Mouse (Mus musculus) embryo, embryonic 10.5 days (tissue): ENCODE data around the gene Hist2h4.
"Not testable (repeated sequence)": the region's sequence is repeated elsewhere in the genome, so short reads cannot be mapped to it uniquely, and the experiment has no call there.

ENCODE experiments used
- DNase-seq: peaks from one replicate; pipeline ENCODE4 v3.0.0-alpha.2; 2015; ENCODE audit warnings: low spot score

The Hist2h4 gene

DNA sequence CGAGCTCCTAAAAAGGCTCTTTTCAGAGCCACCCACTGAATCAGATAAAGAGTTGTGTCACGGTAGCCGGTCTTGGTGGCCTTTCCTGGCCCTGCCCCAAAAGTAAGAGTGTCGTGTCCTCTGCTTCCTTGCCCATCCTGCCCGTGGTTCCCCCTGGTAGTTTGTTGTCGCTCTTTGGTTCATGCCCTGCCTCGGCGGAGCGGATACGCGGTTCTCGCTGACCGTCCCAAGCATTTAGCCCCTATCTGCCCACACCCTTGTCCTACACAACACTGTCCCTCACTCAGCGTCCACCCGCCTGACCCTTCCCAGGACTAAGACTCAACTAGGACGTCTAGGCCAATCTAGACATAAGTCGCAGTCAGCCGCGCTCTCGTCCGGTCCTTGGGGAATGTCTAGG lies 17.1 kb downstream of the Hist2h4 start:
- DNase-seq: not testable (repeated sequence)

DNA sequence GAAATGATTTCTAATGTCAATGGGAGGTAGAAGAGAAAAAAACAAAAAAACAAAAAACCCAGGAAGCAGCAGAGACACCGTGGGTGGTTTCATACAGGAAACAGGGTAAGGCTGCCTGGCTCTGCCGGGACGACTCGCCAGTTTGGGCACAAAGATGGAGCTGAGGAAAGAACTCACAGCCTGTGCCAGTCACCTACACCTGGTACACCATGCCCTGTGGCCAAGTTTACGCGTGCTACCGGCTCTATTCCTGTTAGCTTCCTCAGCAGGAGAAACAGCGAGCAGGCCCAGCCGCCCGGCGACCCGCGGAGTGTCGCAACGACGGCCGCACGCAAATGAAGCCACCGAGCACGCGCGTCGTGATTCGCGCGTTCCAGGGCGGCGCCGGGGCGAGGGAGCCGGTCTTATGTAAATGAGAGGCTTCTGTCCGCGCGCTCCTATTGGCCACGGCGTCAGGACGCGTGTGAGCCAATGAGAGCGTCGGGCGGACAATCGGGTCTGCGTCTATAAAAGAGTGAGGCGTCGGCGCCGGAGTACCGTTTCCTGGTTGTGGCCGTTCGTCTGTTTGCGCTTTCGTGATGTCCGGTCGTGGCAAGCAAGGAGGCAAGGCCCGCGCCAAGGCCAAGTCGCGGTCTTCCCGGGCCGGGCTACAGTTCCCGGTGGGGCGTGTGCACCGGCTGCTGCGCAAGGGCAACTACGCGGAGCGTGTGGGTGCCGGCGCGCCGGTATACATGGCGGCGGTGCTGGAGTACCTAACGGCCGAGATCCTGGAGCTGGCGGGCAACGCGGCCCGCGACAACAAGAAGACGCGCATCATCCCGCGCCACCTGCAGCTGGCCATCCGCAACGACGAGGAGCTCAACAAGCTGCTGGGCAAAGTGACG lies 17.9 kb downstream of the Hist2h4 start, which contains the start of gene Hist2h2aa1:
TSS of gene Hist2h2aa1 (plus strand) at position 495 of the 884 bp plus-strand sequence.
- peak; percentile 75 for DNase-seq

DNA sequence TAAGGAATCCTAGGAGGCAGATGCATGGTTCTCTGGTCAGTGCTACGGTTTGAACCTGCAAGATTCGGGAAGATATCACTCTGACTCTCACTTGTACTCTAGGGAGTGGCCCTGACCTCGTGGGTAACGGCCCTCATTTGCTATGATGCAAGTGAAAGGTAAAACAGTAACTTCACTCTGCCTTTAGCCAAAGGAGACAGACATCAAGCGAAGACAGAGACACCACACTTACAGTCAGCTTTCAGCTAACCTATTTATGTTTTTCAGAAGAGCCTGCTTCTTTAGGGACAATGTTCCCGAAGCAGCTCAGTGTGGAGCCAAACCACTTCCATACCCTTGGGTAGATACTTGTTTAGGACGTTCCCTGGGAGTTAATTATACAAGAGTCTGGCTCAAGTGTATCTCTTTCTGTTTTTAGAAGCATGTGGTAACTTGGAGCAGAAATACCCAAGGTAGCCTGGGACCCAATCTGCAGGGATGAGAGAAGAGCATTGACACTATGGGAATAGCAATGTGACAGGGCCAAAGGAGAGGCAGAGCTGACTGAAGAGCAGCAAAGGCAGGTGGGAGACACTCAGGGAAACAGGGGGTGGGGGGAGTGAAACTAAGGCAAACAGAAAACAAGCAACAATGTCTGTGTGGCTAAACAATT lies 19.1 kb downstream of the Hist2h4 start:
- no peak for DNase-seq

DNA sequence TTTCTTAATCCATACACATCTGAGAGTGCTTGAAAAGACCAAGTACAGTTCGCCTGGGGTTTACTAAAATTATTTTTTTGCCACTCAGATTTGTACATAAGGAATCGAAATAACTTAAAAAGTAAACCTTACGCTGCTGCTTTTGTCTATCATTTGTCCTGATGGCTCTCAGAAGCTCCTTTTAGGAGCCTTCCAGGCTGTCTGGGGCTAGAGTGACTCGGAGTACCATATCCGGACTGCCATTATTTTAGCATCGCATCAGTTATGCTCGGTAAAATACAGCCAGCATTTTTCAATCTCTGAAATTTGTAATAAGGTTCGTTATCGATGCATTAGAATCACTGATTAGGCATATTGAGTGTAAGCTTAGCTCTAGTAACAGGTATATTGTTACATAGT lies 22.3 kb downstream of the Hist2h4 start:
- no peak for DNase-seq

DNA sequence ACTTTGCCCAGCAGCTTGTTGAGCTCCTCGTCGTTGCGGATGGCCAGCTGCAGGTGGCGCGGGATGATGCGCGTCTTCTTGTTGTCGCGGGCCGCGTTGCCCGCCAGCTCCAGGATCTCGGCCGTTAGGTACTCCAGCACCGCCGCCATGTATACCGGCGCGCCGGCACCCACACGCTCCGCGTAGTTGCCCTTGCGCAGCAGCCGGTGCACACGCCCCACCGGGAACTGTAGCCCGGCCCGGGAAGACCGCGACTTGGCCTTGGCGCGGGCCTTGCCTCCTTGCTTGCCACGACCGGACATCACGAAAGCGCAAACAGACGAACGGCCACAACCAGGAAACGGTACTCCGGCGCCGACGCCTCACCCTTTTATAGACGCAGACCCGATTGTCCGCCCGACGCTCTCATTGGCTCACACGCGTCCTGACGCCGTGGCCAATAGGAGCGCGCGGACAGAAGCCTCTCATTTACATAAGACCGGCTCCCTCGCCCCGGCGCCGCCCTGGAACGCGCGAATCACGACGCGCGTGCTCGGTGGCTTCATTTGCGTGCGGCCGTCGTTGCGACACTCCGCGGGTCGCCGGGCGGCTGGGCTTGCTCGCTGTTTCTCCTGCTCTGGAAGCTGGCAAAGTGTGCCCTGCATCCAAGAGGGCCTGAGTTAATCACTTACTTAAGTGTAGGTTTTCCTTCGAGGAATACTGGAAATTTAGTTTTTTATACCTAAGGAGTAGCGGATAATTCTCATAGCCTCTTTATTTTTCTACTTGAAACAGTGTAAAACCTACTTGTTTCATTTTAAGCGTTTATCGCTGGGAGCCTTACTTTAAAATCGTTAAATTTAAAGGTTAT lies 22.9 kb downstream of the Hist2h4 start, which contains the start of gene Hist2h2aa2:
TSS of gene Hist2h2aa2 (minus strand) at position 328 of the 850 bp plus-strand sequence.
- DNase-seq: peak; percentile 76

DNA sequence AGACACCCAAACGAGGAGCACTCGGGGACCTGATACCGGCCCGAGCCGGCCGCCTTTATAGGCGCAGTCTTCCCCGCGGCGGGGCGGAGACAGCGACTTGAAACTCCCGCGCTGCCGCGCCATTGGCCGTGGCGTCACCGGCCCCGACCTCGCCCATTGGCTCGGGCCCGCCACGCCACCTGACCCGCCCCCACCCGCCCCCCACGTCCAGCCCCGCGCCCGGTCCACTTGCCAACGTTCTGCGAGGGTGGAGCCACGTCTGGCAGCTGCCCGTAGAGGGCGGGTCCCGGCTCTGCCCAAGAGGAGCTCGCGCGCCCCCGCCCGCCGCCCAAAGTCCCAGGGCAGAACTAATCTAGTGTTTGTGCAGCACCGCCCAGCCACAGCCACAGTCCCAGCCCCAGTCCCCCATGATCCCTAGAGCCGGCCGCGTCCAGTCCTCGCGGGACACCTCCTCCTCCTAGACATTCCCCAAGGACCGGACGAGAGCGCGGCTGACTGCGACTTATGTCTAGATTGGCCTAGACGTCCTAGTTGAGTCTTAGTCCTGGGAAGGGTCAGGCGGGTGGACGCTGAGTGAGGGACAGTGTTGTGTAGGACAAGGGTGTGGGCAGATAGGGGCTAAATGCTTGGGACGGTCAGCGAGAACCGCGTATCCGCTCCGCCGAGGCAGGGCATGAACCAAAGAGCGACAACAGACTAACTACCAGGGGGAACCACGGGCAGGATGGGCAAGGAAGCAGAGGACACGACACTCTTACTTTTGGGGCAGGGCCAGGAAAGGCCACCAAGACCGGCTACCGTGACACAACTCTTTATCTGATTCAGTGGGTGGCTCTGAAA lies 23.9 kb downstream of the Hist2h4 start, which contains the start of gene Hist2h3c2:
TSS of gene Hist2h3c2 (minus strand) at position 174 of the 840 bp plus-strand sequence.
- not testable (repeated sequence) for DNase-seq

DNA sequence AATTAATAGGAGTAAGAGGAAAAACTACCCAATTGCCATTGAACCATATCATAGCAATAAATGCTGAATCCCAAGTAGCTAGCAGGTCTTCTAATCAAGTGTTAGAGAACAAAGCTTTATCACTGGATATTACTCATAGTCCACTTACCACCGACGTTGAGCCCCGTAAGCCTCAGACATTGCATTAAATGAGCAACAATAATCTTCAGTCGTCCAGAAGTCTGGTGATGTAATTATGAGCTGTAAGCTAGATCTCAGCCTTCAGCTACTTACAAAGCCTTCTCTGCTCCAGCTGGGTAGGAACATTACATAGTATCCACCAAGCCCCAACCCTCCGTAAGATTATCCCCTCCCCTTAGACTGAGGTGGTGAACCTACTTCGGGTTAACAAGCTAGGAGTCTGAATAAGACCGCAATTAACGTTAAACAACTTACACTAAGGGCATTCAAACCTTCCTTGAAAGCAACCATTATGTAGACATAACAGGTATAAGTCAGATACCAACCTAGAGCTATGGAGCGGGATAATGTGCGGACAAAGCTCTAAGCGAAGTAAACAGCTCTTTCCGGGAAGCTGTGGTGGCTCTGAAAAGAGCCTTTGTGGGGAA lies 25.1 kb downstream of the Hist2h4 start:
- DNase-seq: peak; percentile 81

DNA sequence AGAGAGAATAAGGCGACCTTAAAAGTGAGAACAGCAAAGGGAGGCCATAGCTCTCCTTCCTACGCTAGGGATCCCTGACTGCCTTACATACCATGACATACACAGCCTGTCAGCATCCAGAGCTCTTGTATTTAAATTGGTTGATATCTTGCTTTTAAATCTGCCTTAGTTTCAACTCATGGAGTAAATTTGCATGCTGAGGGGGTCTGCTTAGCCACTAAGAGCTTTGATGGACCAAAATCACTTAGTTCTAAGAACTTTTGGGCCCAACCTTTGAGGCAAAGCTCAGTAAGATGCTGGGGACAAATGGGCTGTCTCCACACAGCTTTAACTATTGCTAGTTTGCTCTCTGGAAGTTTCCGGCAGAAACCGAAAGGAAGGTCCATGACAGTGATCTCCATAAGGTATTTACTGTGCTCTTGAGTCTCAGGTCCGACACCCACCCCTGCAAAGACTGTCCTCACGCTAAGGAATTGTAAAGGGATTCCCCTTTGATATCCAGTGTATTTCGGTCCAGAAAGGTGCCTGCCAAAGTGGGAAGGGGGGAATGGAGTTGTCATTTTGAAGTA lies 25.7 kb downstream of the Hist2h4 start:
- peak; percentile 67 for DNase-seq

DNA sequence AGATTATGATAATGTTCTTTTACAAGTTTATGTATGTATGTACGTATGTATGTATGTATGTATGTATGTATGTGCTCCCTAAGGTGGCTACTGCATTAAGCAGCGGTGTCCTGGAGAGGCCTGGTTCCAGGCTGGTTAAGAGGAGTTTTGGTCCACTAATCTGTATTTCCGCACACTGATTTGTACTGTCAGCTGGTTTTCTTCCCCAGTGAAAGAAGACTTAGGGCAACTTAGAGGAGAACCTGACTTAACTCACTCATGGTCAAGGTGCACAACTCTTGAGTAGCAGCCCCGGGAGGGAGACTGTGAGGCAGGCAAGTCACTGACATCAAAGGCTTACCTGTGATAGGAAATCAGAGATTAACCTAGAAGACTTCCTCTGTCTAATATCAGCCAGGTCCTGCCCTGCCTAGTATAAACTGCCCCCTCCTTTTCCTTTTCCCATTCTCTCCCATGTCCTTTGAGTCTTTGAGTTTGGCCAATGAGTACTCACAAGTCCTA lies 26.2 kb downstream of the Hist2h4 start:
- no peak for DNase-seq

DNA sequence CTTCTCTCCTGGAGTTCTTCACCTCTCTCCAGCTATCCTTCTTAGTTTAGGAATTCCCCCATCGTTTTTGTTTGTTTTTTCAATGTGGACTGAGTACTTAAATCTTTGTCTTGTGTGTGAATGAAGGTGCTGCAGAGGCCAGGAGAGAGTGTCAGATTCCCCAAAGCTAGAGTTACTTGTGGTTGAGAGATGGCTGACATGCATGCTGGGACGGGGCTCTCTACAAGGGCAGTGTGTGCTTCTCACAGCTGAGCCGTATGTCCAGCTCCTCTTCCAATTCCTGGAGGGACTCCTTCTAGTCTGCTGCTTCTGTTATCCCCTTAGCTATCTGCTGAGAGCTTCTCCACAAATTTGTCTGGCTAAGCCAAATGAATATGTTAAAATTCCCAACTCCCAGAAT lies 27.3 kb downstream of the Hist2h4 start:
- DNase-seq: no peak

DNA sequence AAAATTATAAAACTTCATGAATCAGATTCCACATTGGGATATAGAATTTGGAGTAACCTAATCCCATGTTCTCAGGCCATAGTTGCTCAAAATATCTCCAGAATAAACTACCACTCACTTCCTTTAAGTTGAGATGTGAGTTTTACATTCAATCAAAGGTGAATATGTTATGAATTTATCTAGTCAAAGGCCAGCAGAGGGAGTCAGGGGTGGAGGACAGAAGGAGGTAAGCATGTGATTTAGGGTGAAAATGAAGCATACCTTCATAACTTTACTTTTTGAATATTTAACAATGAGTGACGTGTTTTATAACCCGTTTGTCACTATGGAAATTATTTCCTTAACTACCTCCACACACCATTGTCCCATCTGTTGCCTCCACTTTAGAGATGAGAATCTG lies 28.2 kb downstream of the Hist2h4 start:
- no peak for DNase-seq

DNA sequence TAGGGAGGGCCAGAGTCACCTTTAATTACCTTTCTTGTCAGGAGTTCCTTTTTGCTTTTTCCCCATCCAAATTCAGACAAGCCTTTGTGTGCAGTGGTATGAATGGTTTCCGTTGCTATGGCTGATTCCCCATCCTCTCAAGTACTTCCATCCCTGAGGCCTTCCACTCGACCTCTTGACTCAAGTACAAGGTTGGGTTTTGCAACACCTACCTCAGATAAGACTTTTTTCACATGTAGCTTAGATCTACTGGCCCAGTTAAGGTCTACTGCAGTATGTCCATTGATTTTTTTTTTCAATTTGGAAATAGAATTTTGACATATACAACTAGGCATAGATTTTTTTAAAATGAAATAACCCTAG lies 31.4 kb downstream of the Hist2h4 start:
- DNase-seq: no peak

DNA sequence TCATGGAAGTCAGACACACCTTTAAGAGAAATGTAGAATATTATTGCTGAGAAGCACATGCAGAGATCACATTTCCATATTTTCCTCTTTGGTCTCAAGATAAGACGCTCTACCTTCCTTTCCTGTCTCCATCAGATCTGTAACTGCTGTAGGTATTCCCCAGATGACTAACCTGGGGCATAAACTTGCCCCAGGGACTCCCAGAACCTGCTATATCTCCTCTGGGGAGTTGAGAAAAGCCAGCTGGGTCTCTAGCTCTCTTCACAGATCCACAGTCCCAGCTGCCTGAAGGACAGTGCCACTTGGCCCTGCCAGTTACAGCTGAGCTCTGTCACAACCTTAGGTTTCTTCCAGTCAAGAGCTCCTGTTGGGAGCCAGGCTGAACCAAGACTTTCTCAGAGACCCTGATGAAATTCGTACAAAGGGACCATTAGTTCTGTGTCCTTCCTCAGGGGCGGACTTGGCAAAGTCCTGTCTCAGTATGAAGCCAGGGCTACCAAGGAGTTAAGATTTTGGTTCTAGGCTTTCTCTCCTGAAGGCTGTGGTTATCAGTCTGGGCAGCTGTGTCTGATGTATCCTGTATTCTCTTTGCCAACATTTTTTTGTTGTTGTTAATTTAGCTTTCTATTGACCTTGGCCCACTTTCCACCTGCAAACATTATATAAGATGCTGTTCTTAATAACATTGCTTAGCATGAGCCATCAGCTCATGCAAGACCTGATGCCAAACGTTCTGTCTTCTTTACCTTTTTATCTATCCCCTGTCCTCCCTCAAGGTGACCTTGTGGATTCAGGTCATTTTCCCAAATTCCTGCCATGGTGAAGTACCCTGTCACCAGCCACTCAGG lies 32.0 kb downstream of the Hist2h4 start:
- no peak for DNase-seq

DNA sequence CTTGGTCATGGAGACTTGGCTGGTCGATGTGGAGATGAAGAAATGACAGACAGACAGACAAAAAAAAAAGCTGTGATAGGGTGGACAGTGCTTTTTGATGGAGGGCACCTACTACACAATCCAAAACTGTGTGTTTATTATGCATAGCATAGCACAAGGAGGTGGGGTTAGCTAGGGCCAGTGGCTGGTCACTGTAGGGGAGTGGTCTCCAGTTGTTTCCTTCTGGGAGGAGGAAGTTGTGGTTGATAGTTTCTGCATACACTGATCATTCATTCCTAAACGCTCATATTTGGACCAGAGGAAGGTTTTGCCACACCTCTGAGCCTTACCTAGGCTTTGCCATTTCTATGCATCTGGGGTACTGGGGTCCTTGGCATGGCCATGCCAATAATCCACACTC lies 32.7 kb downstream of the Hist2h4 start:
- no peak for DNase-seq

DNA sequence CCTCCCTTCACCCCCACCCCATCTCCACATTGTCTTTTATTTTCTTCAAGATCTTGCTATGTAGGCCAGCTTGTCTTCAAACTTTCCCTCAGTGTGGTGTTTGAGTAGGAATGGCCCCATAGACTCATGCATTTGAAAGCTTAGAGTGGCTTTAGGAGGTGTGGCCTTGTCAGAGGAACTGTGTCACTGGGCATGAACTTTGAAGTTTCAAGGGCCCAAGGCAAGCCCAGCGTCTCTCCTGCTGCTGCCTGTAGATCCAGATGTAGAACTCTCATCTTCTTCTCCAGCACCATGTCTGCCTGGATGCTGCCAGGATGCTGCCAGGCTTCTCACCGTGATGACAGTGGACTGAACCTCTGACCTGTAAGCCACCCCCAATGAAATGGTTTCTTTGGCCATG lies 34.3 kb downstream of the Hist2h4 start:
- no peak for DNase-seq

DNA sequence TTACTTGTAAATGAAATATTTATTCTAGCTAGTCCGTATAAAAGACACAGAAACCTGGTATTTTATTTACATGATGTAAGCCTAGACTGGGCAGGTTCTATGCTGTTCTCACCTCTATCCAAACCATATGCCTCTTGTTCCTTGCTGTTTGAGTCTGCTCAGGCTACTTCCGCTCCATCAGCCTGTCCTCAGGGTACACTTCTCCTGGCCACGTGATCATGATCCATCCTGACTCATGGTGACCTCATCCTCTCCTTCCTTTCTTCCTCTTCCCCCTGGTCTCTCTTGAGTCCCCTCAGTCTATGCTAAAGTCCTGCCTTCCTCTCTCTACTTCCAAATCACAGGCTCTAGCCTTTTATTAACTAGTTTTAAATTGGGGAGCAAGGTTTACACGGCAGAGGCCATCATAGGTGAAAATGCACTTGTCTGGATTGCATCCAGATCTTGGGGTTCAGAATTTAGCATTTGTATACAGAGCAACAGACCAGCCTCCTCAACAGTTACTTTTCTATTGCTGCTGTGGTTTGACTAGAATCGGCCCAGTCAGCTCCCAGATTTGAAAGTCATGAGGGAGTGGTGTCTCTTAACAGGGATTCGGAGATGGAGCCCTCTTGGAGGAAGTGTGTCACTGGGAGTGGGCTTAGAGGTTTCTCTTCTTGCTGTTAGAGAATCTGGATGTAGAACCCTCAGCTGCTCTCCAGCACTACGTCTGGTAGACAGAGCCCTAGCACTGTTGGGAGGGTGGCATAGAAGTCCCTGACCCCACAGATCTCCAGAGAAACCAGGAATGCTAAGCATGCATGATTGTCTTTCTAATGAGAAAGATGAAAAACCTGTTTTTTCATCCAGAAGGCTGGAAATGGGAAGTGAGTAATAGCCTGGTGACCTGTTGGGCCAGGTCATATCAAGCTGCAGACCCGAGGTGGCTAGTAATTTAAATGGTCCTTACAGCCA lies 36.1 kb downstream of the Hist2h4 start:
- DNase-seq: no peak

DNA sequence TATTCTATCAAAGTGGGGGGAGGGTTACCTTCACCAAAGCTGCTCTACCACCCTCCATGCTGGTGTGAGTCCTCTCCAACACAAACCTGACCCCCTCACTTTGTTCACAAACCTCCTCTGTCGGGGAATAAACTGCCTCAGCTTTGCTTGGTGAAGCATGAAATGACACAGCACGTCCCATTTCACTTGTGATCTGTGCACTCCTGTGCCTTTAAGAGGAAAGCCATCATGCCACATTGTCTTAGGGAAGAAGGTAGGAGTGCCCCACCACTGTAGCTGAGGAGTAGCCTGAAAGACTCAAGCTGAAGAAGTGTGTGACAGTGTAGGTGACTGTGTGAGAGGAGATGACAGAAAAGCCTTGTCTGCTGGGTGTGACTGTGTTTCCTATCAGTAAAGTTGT lies 37.7 kb downstream of the Hist2h4 start:
- DNase-seq: no peak

DNA sequence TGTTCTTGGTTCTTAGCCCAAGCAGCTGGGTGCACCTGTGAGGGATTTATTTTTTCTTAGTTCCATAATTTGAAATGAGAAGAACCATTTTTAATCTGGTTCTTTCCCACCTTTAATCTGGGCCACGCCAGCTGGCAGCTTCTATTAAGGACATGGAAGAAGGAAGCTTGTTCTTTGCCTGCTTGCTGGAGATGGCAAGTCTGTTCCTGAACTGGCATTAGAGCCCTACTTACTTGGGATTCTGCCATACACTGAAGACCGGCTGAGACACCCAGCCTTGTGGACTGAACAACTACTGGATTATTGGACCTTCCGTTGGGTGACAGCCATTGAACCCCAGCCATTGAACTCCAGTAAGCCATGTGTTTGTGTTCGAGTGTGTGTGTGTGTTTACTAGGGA lies 40.3 kb downstream of the Hist2h4 start:
- no peak for DNase-seq
